Mouse (Mus musculus) stomach, embryonic 15.5 days (tissue): ENCODE data around the gene Irf7. TPM values are rescaled to one million over a fixed set of nuclear protein-coding genes. Genes with fewer than 3 reads are reported as not detected.
A peak's percentile ranks its signal among the peaks of the same experiment; 100 is the strongest.

ENCODE experiments used
- ATAC-seq: fragments of 200-750 bp; cut with Nextera tagmentation; 2 replicates; pipeline ENCODE4 v1.8.0; 2017; ENCODE audit warnings: low read depth, moderate number of reproducible peaks, moderate TSS enrichment; ENCODE audit not compliant: insufficient read depth, low FRiP score
- H3K27ac ChIP-seq: fragments of 300-500 bp; sonication (generic); 2 replicates; pipeline ENCODE4 v1.5.1; 2015; ENCODE audit warnings: mild to moderate bottlenecking, inconsistent platforms
- H3K27me3 ChIP-seq: fragments of 300-500 bp; sonication (generic); replicated peaks from 2 replicates; pipeline ENCODE4 v1.6.1; 2015; ENCODE audit warnings: inconsistent platforms
- H3K36me3 ChIP-seq: fragments of 300-500 bp; sonication (generic); 2 replicates; pipeline ENCODE4 v1.6.1; 2015; ENCODE audit warnings: inconsistent platforms
- H3K4me1 ChIP-seq: fragments of 300-500 bp; sonication (generic); 2 replicates; pipeline ENCODE4 v1.6.1; 2015; ENCODE audit warnings: inconsistent platforms
- H3K4me2 ChIP-seq: fragments of 300-500 bp; sonication (generic); 2 replicates; pipeline ENCODE4 v1.6.1; 2015; ENCODE audit warnings: mild to moderate bottlenecking, inconsistent platforms
- H3K4me3 ChIP-seq: fragments of 300-500 bp; sonication (generic); replicated peaks from 2 replicates; pipeline ENCODE4 v1.5.1; 2015; ENCODE audit warnings: inconsistent platforms
- H3K9ac ChIP-seq: fragments of 300-500 bp; sonication (generic); 2 replicates; pipeline ENCODE4 v1.6.1; 2015; ENCODE audit warnings: inconsistent platforms
- H3K9me3 ChIP-seq: fragments of 300-500 bp; sonication (generic); 2 replicates; pipeline ENCODE4 v1.6.1; 2016; ENCODE audit warnings: inconsistent platforms
- WGBS: fragments of 180-500 bp; shearing (Covaris S2); methylation state at CpG from one replicate; pipeline ENCODE4 v1.1.7; 2015; 5-methylcytosine and 5-hydroxymethylcytosine counted together
- microRNA counts: library from miRNA; unstranded; fragments of <30 nt; microRNA quantifications from one replicate; lab custom pipeline; 2016
- microRNA-seq: library from miRNA; unstranded; fragments of <30 nt; microRNA quantifications from one replicate; pipeline ENCODE4, GENCODE M21; 2016
- polyA plus RNA-seq: library from polyadenylated mRNA; unstranded; fragments of >200 nt; fragmentation: Nextera tagmentation; extraction: Ambion mirVana; gene quantifications from 2 replicates; pipeline ENCODE4 v1.2.1, GENCODE M21; 2015

Irf7 gene
- polyA plus RNA-seq, 1 experiment from 2014 or later, result 5.7 TPM

GRCm38 (mm10) chr7:141217343-141218013 is 48.8 kb downstream of the Irf7 start:
- H3K4me3 ChIP-seq, result peak overlapping the region; percentile 71
- H3K9me3 ChIP-seq, result no peaks in the 10 kb centered on the region
- ATAC-seq, result no peak
- H3K36me3 ChIP-seq, result no peaks in the 10 kb centered on the region
- H3K4me1 ChIP-seq, result peaks cover 65% of the 10 kb centered on the region
- 82% methylated on average over 17 of the region's 17 CpGs for WGBS
- no peaks in the 10 kb centered on the region for H3K27me3 ChIP-seq
- peak overlapping the region; percentile 54; the same call in 1 of the 2 replicates for H3K27ac ChIP-seq
- peak overlapping the region; percentile 61; the same call in 1 of the 2 replicates for H3K9ac ChIP-seq
- peak overlapping the region; percentile 96 for H3K4me2 ChIP-seq

- Histone ChIP-seq H3K9ac (peak overlapping the region; percentile 61; the same call in 1 of the 2 replicates), H3K27ac (peak overlapping the region; percentile 97), H3K36me3 (no peaks in the 10 kb centered on the region), H3K9me3 (no peaks in the 10 kb centered on the region), H3K4me1 (peaks cover 59% of the 10 kb centered on the region), H3K4me2 (peak overlapping the region; percentile 96), H3K27me3 (no peaks in the 10 kb centered on the region), H3K4me3 (peak overlapping the region; percentile 71)
- WGBS, result 72% methylated on average over 11 of the region's 11 CpGs
- no peak for ATAC-seq
These were observed 49.4 kb downstream of the Irf7 start for GRCm38 (mm10) chr7:141216894-141217293.

- Histone ChIP-seq H3K36me3 (no peaks in the 10 kb centered on the region), H3K27ac (peak overlapping the region; percentile 97), H3K4me1 (peaks cover 59% of the 10 kb centered on the region), H3K9ac (peak overlapping the region; percentile 61), H3K4me2 (peak overlapping the region; percentile 96), H3K9me3 (no peaks in the 10 kb centered on the region), H3K4me3 (peak overlapping the region; percentile 71), H3K27me3 (no peaks in the 10 kb centered on the region)
- WGBS, result under 1% methylated on average over 42 of the region's 42 CpGs
- peak; percentile 59 for ATAC-seq
These were observed 50.2 kb downstream of the Irf7 start for GRCm38 (mm10) chr7:141215880-141216733.

- Histone ChIP-seq H3K4me1 (peaks cover 50% of the 10 kb centered on the region), H3K4me2 (peak within 1 kb of the TSS; percentile 96), H3K27ac (peak within 1 kb of the TSS; percentile 97), H3K27me3 (no peaks in the 10 kb centered on the region), H3K36me3 (no peaks in the 10 kb centered on the region), H3K4me3 (peak within 1 kb of the TSS; percentile 71), H3K9me3 (no peaks in the 10 kb centered on the region), H3K9ac (peak within 1 kb of the TSS; percentile 61)
- ATAC-seq, result peak; percentile 92
- WGBS, result under 1% methylated on average over 41 of the region's 41 CpGs
These were observed 51.0 kb downstream of the Irf7 start, which contains the start of gene Rassf7 for GRCm38 (mm10) chr7:141215101-141215879. TSS of gene Rassf7 (plus strand) at chr7:141215860.

- no peaks in the 10 kb centered on the region for H3K9me3 ChIP-seq
- H3K4me3 ChIP-seq, result no peak overlapping the region
- peaks cover 45% of the 10 kb centered on the region for H3K4me1 ChIP-seq
- H3K4me2 ChIP-seq, result peak overlapping the region; percentile 96; the same call in 1 of the 2 replicates
- peak overlapping the region; percentile 97 for H3K27ac ChIP-seq
- no peaks in the 10 kb centered on the region for H3K36me3 ChIP-seq
- no peak for ATAC-seq
- no peak overlapping the region for H3K9ac ChIP-seq
- no peaks in the 10 kb centered on the region for H3K27me3 ChIP-seq
- WGBS, result 62% methylated on average over 3 of the region's 3 CpGs
These were observed 52.0 kb downstream of the Irf7 start for GRCm38 (mm10) chr7:141214310-141214709.

- H3K27ac ChIP-seq, result peak within 1 kb of the TSS; percentile 97
These were observed 52.6 kb downstream of the Irf7 start, which contains the start of gene Lmntd2 for GRCm38 (mm10) chr7:141213605-141214235. TSS of gene Lmntd2 (minus strand) at chr7:141214080.

GRCm38 (mm10) chr7:141213133-141213532 is 53.1 kb downstream of the Irf7 start:
- Histone ChIP-seq H3K27ac (peak overlapping the region; percentile 65), H3K9me3 (no peaks in the 10 kb centered on the region), H3K4me2 (no peak overlapping the region), H3K36me3 (no peaks in the 10 kb centered on the region), H3K9ac (no peak overlapping the region), H3K4me1 (peaks cover 35% of the 10 kb centered on the region), H3K27me3 (no peaks in the 10 kb centered on the region), H3K4me3 (no peak overlapping the region)
- 72% methylated on average over 3 of the region's 3 CpGs for WGBS
- no peak for ATAC-seq

More at GRCm38 (mm10) chr7:141213605-141214235, 52.6 kb downstream of the Irf7 start, which contains the start of gene Lmntd2:
- no peaks in the 10 kb centered on the region for H3K36me3 ChIP-seq
- H3K9ac ChIP-seq, result peak within 1 kb of the TSS; percentile 20; the same call in 1 of the 2 replicates
- H3K4me2 ChIP-seq, result peak within 1 kb of the TSS; percentile 96
- ATAC-seq, result no peak
- 89% methylated on average over 11 of the region's 11 CpGs for WGBS
- peaks cover 40% of the 10 kb centered on the region for H3K4me1 ChIP-seq
- no peaks in the 10 kb centered on the region for H3K9me3 ChIP-seq
- H3K4me3 ChIP-seq, result peak within 1 kb of the TSS; percentile 71
- H3K27me3 ChIP-seq, result no peaks in the 10 kb centered on the region

MicroRNAs encoded within 50 kb of the gene (microRNA counts, 519-probe panel; counts per million panel counts)
- 3,220 counts per million, percentile 82 among the panel's probes with 10 or more counts for microRNA mmu-miR-210 (lab: Ali Mortazavi, UCI)

Small RNAs within 50 kb of the gene (microRNA-seq; reads per million reads assigned to microRNA genes)
- 703 reads per million, percentile 71 among the genes with 10 or more reads in this experiment for gene Mir210

Other genes starting within 250 kb of the Irf7 start
- 7.6 and 8.1 TPM in 2 replicates for gene Ifitm6, start 248.6 kb downstream of the Irf7 start, polyA plus RNA-seq
- gene Gm17387, start 237.3 kb downstream of the Irf7 start, polyA plus RNA-seq, result not detected in 2 replicates
- gene B4galnt4, start 205.4 kb downstream of the Irf7 start, polyA plus RNA-seq, result 7.0 and 9.2 TPM in 2 replicates
- 38.4 and 47.2 TPM in 2 replicates for gene Pkp3, start 188.3 kb downstream of the Irf7 start, polyA plus RNA-seq
- 13.1 and 15.1 TPM in 2 replicates for gene Sigirr, start 165.9 kb downstream of the Irf7 start, polyA plus RNA-seq
- 16.2 and 20.5 TPM in 2 replicates for gene Ano9, start 148.7 kb downstream of the Irf7 start, polyA plus RNA-seq
- gene Ptdss2, start 144.1 kb downstream of the Irf7 start, polyA plus RNA-seq, result 58.6 and 60.7 TPM in 2 replicates
- 206 and 215 TPM in 2 replicates for gene Rnh1, start 93.6 kb downstream of the Irf7 start, polyA plus RNA-seq
- 113 and 123 TPM in 2 replicates for gene Hras, start 72.5 kb downstream of the Irf7 start, polyA plus RNA-seq
- gene Lrrc56, start 72.3 kb downstream of the Irf7 start, polyA plus RNA-seq, result 5.4 and 7.2 TPM in 2 replicates
- 2.8 and 2.9 TPM in 2 replicates for gene Lmntd2, start 52.4 kb downstream of the Irf7 start, polyA plus RNA-seq
- 67.7 and 73.3 TPM in 2 replicates for gene Rassf7, start 50.6 kb downstream of the Irf7 start, polyA plus RNA-seq
- 58.8 and 63.4 TPM in 2 replicates for gene Phrf1, start 37.7 kb downstream of the Irf7 start, polyA plus RNA-seq
- 14.5 and 18.4 TPM in 2 replicates for gene Cdhr5, start 10.3 kb upstream of the Irf7 start, polyA plus RNA-seq
- gene Sct, start 12.7 kb upstream of the Irf7 start, polyA plus RNA-seq, result 44.2 and 48.8 TPM in 2 replicates
- 0.19 and 0.28 TPM in 2 replicates for gene Drd4, start 25.5 kb upstream of the Irf7 start, polyA plus RNA-seq
- gene Deaf1, start 61.2 kb upstream of the Irf7 start, polyA plus RNA-seq, result 66.9 and 70.8 TPM in 2 replicates
- 39.3 and 40.6 TPM in 2 replicates for gene Tmem80, start 61.3 kb upstream of the Irf7 start, polyA plus RNA-seq
- 59.6 and 59.7 TPM in 2 replicates for gene Eps8l2, start 72.4 kb upstream of the Irf7 start, polyA plus RNA-seq
- 347 and 384 TPM in 2 replicates for gene Taldo1, start 125.7 kb upstream of the Irf7 start, polyA plus RNA-seq
- 51.1 and 53.0 TPM in 2 replicates for gene Gatd1, start 147.7 kb upstream of the Irf7 start, polyA plus RNA-seq
- gene Cend1, start 163.0 kb upstream of the Irf7 start, polyA plus RNA-seq, result 2.5 TPM in 2 replicates
- gene Slc25a22, start 171.4 kb upstream of the Irf7 start, polyA plus RNA-seq, result 26.9 and 27.2 TPM in 2 replicates
- gene Pidd1, start 177.5 kb upstream of the Irf7 start, polyA plus RNA-seq, result 8.5 and 8.6 TPM in 2 replicates
- 1,278 and 1,319 TPM in 2 replicates for gene Rplp2, start 180.9 kb upstream of the Irf7 start, polyA plus RNA-seq
- gene Pnpla2, start 188.7 kb upstream of the Irf7 start, polyA plus RNA-seq, result 33.5 and 34.6 TPM in 2 replicates
- 27.5 and 32.8 TPM in 2 replicates for gene Cracr2b, start 194.6 kb upstream of the Irf7 start, polyA plus RNA-seq
- 25.6 and 26.6 TPM in 2 replicates for gene Cd151, start 200.9 kb upstream of the Irf7 start, polyA plus RNA-seq
- 67.3 and 71.6 TPM in 2 replicates for gene Polr2l, start 208.7 kb upstream of the Irf7 start, polyA plus RNA-seq
- gene Tspan4, start 208.8 kb upstream of the Irf7 start, polyA plus RNA-seq, result 69.8 and 72.8 TPM in 2 replicates